Comparison of ENCODE assay signal across 8 mouse cellular contexts in the genomic region with DNA sequence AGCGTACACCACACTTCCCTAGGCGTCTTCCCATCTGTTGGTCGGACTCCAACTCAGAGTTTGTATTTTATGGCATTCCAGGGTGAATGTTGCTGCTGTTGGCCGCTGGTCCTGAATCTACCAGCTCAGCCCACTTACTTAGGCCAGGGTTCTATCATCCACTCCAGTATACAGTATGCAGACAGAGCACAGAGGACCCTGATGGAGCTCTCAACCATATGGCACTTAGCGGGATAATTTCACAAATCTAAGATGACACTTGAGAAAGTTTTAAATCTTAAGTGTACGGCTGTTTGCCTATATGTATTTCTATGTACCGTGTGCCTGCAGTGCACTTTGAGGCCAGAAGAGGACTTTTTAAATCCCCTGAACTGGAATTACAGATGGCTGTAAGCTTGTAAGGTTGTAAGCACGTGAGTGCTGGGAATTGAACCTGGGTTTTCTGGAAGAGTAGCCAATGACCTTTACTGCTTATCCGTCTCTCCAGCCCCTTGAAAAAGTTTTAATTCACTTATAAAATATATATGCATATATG. TPM values are rescaled to one million over a fixed set of nuclear protein-coding genes. Genes with fewer than 3 reads are reported as not detected.
DNase-seq lines count a peak whose midpoint lies in the region; ATAC-seq lines count a peak whose summit lies in the region.

No protein-coding gene starts in this region.

- peak overlapping the region; percentile 99 for H3K27ac ChIP-seq in lung, embryonic 16.5 days (ENCODE audit: low read length)
- peak overlapping the region; percentile 97 for H3K27ac ChIP-seq in embryonic facial prominence, embryonic 15.5 days (replicated peaks)
- H3K27ac ChIP-seq in limb, embryonic 13.5 days, result no peak overlapping the region

- H3K27me3 ChIP-seq in lung, embryonic 16.5 days (ENCODE audit: control insufficient read depth, insufficient read depth, low read depth, low read length), result no peaks in the 10 kb centered on the region
- no peaks in the 10 kb centered on the region for H3K27me3 ChIP-seq in embryonic facial prominence, embryonic 15.5 days
- no peaks in the 10 kb centered on the region for H3K27me3 ChIP-seq in limb, embryonic 13.5 days
- H3K27me3 ChIP-seq in splenic B cell, adult 2 months (ENCODE audit: control insufficient read depth, insufficient read depth, low read length, poor library complexity, severe bottlenecking), result no peaks in the 10 kb centered on the region

- H3K4me3 ChIP-seq in lung, embryonic 16.5 days (ENCODE audit: low read length), result no peak overlapping the region
- H3K4me3 ChIP-seq in embryonic facial prominence, embryonic 15.5 days (replicated peaks), result peak overlapping the region; percentile 57
- no peak overlapping the region for H3K4me3 ChIP-seq in limb, embryonic 13.5 days

- no peak for DNase-seq in lung, postnatal 25 days (ENCODE audit: low spot score)
- DNase-seq in splenic B cell, adult 2 months (ENCODE audit: low read depth, low spot score), result peak; percentile 54
- DNase-seq in cerebellum, postnatal 36 days, result no peak
- DNase-seq in adrenal gland, adult 2 months, result no peak
- DNase-seq in adrenal gland, postnatal 4 days (ENCODE audit: low spot score in 2 of 2), result no peak

- no peaks in the 10 kb centered on the region for H3K36me3 ChIP-seq in lung, embryonic 16.5 days (ENCODE audit: control insufficient read depth, insufficient read depth, low read length)
- H3K36me3 ChIP-seq in embryonic facial prominence, embryonic 15.5 days, result no peaks in the 10 kb centered on the region
- no peaks in the 10 kb centered on the region for H3K36me3 ChIP-seq in limb, embryonic 13.5 days
- no peaks in the 10 kb centered on the region for H3K36me3 ChIP-seq in splenic B cell, adult 2 months (ENCODE audit: control insufficient read depth, insufficient read depth, low read length, poor library complexity, severe bottlenecking)

- ATAC-seq in lung, embryonic 16.5 days (ENCODE audit: low read depth), result peak; percentile 19; the same call in 1 of the 2 replicates
- ATAC-seq in embryonic facial prominence, embryonic 15.5 days (ENCODE audit: insufficient number of reproducible peaks, low FRiP score, low TSS enrichment, low read depth), result no peak
- ATAC-seq in limb, embryonic 13.5 days (ENCODE audit: low FRiP score, low read depth), result peak; percentile 42; the same call in 1 of the 2 replicates

- no peaks in the 10 kb centered on the region for H3K9me3 ChIP-seq in lung, embryonic 16.5 days (ENCODE audit: control insufficient read depth, low read length)
- H3K9me3 ChIP-seq in embryonic facial prominence, embryonic 15.5 days (replicated peaks), result no peaks in the 10 kb centered on the region
- H3K9me3 ChIP-seq in limb, embryonic 13.5 days, result no peaks in the 10 kb centered on the region

- peak overlapping the region; percentile 75 for H3K4me2 ChIP-seq in lung, embryonic 16.5 days (ENCODE audit: low read depth, low read length)
- H3K4me2 ChIP-seq in embryonic facial prominence, embryonic 15.5 days (replicated peaks), result peak overlapping the region; percentile 82
- no peak overlapping the region; the same call in 1 of the 2 replicates for H3K4me2 ChIP-seq in limb, embryonic 13.5 days (replicated peaks)

- H3K4me1 ChIP-seq in lung, embryonic 16.5 days (replicated peaks; ENCODE audit: control insufficient read depth, insufficient read depth, low read length), result peaks cover 39% of the 10 kb centered on the region
- peaks cover 51% of the 10 kb centered on the region for H3K4me1 ChIP-seq in embryonic facial prominence, embryonic 15.5 days
- H3K4me1 ChIP-seq in limb, embryonic 13.5 days, result peaks cover 52% of the 10 kb centered on the region

- H3K9ac ChIP-seq in lung, embryonic 16.5 days (ENCODE audit: low read length), result peak overlapping the region; percentile 92
- H3K9ac ChIP-seq in embryonic facial prominence, embryonic 15.5 days, result no peak overlapping the region
- H3K9ac ChIP-seq in limb, embryonic 13.5 days, result no peak overlapping the region

- 33% methylated on average over 9 of the region's 9 CpGs for WGBS in lung, embryonic 16.5 days
- whole genome bisulfite sequencing in embryonic facial prominence, embryonic 15.5 days, result 40% methylated on average over 9 of the region's 9 CpGs
- WGBS in limb, embryonic 13.5 days, result 38% methylated on average over 9 of the region's 9 CpGs

RNA-seq across cellular contexts. Expression of gene Zfp36l1, which starts 20.3 kb away (rescaled TPM):
- polyA plus RNA-seq in lung, embryonic 16.5 days (2015; fragmentation: Nextera tagmentation; extraction: Ambion mirVana), result 131 and 152 TPM in 2 replicates
- 153 and 178 TPM in 2 replicates for polyA plus RNA-seq in embryonic facial prominence, embryonic 15.5 days (2015; fragmentation: Nextera tagmentation; extraction: Ambion mirVana)
- 134 and 146 TPM in 2 replicates for polyA plus RNA-seq in limb, embryonic 13.5 days (2015; fragmentation: Nextera tagmentation; extraction: Ambion mirVana)
- 100 to 1,000 TPM; 191 to 215 TPM for total RNA-seq in adrenal gland, adult 2 months (2021)
- 458 and 470 TPM in 2 replicates for polyA plus RNA-seq in adrenal gland, adult 2 months (2012; rRNA removed)
- total RNA-seq in adrenal gland, postnatal 4 days (2021), result 100 to 1,000 TPM; 264 to 275 TPM
